Mouse (Mus musculus): ENCODE results near the gene Dgkg. TPM values are rescaled to one million over a fixed set of nuclear protein-coding genes. Genes with fewer than 3 reads are reported as not detected.

Dgkg gene
- total and polyA plus RNA-seq, 2 experiments from 2014 or later = 0.08 to 0.44 TPM

DNA sequence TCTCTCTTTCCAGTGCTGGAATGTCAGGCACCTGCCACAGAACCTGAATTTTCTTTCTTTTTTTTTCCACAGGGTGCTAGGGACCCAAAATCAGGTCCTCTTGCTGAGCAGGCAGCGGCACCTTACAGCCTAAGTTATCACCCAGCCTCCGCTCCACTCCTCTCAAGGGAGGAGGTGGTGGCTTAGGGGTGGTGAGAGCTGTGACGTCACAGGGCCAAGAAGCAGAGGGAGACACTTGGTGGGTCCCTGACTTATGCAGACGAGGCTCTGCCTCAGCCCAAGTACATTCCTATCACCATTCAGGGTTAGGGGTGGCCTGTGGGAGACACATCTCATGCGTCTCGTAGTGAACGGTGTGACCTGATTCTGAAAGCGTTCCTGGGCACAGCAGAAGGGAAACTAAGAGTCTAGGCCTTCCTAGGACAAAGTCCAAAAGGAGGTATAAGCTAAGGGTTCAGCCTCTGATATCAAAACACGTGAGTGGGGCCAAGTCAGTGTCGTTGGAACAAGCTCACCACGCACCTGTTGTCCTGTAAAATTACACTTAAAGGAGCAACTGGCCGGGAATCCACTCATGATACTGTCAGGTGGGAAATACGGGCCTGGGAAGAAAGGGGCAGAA, 35.6 kb downstream of the Dgkg start:
- Histone ChIP-seq H3K27ac (ENCODE audit: low read depth) (no peak overlapping the region), H3K36me3 (replicated peaks; ENCODE audit: control insufficient read depth, insufficient read depth, low read length) (no peaks in the 10 kb centered on the region), H3K4me2 (ENCODE audit: low read depth, low read length) (no peak overlapping the region), H3K9me3 (replicated peaks; ENCODE audit: control insufficient read depth, low read length) (no peaks in the 10 kb centered on the region), H3K4me3 (ENCODE audit: low read depth, low read length) (no peak overlapping the region), H3K4me1 (ENCODE audit: control insufficient read depth, insufficient read depth) (no peaks in the 10 kb centered on the region), H3K9ac (replicated peaks; ENCODE audit: low read depth, low read length) (no peak overlapping the region), H3K27me3 (ENCODE audit: control insufficient read depth, insufficient read depth, low read length) (no peaks in the 10 kb centered on the region)
- TF ChIP-seq CTCF (IDR thresholded peaks at IDR 0.05; ENCODE audit: low read depth) (no peak), EP300 (IDR thresholded peaks at IDR 0.05; ENCODE audit: low read depth) (no peak)
- WGBS = 69% methylated on average over 13 of the region's 13 CpGs
- DNase-seq (ENCODE audit: low spot score) (no peak), ATAC-seq (ENCODE audit: insufficient read depth, low read depth) (no peak)

DNA sequence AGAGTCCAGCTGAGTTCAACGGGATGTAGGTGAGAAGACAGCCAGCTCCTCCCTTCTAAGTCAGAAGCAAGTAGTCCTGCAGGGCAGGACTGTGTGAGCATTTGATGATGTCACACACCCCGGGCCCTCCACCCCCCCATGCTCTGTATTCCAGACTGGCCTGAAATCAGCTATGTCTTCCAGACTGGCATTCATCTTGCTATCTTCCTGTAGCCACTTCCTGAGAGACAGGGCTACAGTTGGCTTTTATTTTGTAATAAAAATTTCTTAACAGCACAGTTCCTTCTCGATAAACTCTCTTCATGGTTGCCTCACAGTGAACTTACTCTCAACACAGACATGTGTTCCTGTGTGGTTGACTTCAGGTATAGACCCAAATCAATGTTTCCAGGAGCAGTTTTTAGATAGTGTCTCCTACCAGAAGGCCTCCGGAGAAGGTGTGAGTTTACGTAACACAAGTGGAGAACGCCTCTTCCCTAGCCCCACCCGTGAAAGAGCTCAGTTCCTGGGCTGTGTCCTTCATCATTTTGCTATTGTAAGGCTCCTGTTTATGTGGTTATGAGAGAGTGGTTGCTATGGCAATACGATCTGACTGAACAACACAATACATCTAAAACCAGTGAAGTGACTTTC, 38.5 kb downstream of the Dgkg start:
- WGBS = 56% methylated on average over 8 of the region's 8 CpGs
- Histone ChIP-seq H3K27me3 (ENCODE audit: control insufficient read depth, insufficient read depth, low read length) (no peaks in the 10 kb centered on the region), H3K36me3 (replicated peaks; ENCODE audit: control insufficient read depth, insufficient read depth, low read length) (no peaks in the 10 kb centered on the region)

DNA sequence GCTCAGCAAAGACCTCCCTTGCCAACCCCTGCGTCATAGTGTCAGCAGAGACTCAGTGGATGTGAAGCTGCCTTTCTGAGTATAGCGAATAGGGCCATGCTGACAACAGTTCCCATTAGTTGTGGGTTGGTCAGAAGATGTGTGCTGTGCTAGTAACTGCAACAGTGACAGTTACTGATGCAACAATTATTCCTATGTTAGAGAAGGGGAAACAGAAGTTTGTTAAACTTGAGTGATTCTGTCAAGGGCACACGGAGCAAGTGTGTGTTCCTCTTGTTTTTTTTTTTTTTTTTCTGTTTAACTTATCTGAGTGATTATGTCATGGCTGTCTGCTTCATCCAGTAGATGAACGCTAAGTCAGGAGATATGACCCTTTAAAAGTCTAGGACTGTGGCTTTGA, 41.2 kb downstream of the Dgkg start:
- no peak for ATAC-seq (ENCODE audit: insufficient read depth, low read depth)
- no peaks in the 10 kb centered on the region for H3K9me3 ChIP-seq (replicated peaks; ENCODE audit: control insufficient read depth, low read length)
- no peaks in the 10 kb centered on the region for H3K27me3 ChIP-seq (ENCODE audit: control insufficient read depth, insufficient read depth, low read length)
- no peak overlapping the region for H3K9ac ChIP-seq (replicated peaks; ENCODE audit: low read depth, low read length)
- H3K27ac ChIP-seq (ENCODE audit: low read depth) = no peak overlapping the region
- H3K4me2 ChIP-seq (ENCODE audit: low read depth, low read length) = no peak overlapping the region
- H3K36me3 ChIP-seq (replicated peaks; ENCODE audit: control insufficient read depth, insufficient read depth, low read length) = no peaks in the 10 kb centered on the region
- no peaks in the 10 kb centered on the region for H3K4me1 ChIP-seq (ENCODE audit: control insufficient read depth, insufficient read depth)
- DNase-seq (ENCODE audit: low spot score) = no peak
- TF ChIP-seq EP300 (IDR thresholded peaks at IDR 0.05; ENCODE audit: low read depth) = no peak
- no peak overlapping the region for H3K4me3 ChIP-seq (ENCODE audit: low read depth, low read length)
- 58% methylated on average over 4 of the region's 4 CpGs for WGBS

More for the DNA sequence above, 38.5 kb downstream of the Dgkg start:
- TF ChIP-seq EP300 (IDR thresholded peaks at IDR 0.05; ENCODE audit: low read depth) (no peak), CTCF (IDR thresholded peaks at IDR 0.05; ENCODE audit: low read depth) (no peak)
- H3K27ac ChIP-seq (ENCODE audit: low read depth) = no peak overlapping the region
- no peak for ATAC-seq (ENCODE audit: insufficient read depth, low read depth)
- no peak overlapping the region for H3K4me3 ChIP-seq (ENCODE audit: low read depth, low read length)
- no peaks in the 10 kb centered on the region for H3K4me1 ChIP-seq (ENCODE audit: control insufficient read depth, insufficient read depth)
- no peak overlapping the region for H3K4me2 ChIP-seq (ENCODE audit: low read depth, low read length)
- no peak overlapping the region for H3K9ac ChIP-seq (replicated peaks; ENCODE audit: low read depth, low read length)
- DNase-seq (ENCODE audit: low spot score) = no peak
- no peaks in the 10 kb centered on the region for H3K9me3 ChIP-seq (replicated peaks; ENCODE audit: control insufficient read depth, low read length)

DNA sequence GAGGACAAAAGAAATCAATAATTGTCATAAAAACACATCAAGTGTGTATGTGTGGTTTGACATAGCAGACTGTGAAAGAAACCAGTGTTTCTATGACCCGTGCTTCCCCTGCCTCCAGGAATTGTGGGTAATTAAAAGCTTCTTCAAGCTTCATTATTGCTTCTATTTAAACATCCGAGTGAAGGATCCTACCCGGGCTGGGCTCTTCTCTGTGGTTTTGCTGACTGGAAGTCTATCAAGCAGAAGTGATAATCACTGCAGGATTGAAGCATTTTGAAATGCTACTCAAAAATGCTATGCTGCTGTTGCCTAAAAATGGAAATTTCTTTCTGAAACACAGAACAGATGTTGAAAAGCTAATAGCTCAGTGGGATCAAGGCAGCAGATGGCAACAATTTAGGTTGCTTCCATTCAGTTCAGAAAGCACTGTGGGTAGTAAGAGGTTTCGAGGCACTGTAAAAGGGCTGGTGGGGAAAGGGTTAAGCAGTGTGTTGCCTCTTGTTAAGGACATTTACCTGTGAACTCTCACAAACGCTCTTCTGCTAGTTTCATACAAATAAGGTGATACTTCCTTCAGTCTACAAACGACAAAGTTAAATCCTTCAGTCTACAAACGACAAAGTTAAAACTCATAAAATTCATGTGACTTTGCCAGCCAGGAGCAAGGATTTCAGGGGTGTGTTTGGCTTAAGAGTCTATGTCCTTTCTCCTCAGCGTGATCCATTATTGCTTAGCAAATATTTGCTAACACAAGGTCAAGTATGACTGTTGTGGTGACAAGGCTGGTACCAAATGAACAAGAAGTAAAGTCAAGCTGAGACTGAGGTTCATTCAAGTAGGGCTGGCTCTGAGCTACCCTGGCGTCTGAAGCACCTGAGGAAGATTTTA, 43.6 kb downstream of the Dgkg start:
- Histone ChIP-seq H3K9me3 (replicated peaks; ENCODE audit: control insufficient read depth, low read length) (no peaks in the 10 kb centered on the region), H3K9ac (replicated peaks; ENCODE audit: low read depth, low read length) (no peak overlapping the region), H3K4me1 (ENCODE audit: control insufficient read depth, insufficient read depth) (no peaks in the 10 kb centered on the region), H3K27ac (ENCODE audit: low read depth) (no peak overlapping the region), H3K36me3 (replicated peaks; ENCODE audit: control insufficient read depth, insufficient read depth, low read length) (no peaks in the 10 kb centered on the region), H3K4me3 (ENCODE audit: low read depth, low read length) (no peak overlapping the region), H3K4me2 (ENCODE audit: low read depth, low read length) (no peak overlapping the region), H3K27me3 (ENCODE audit: control insufficient read depth, insufficient read depth, low read length) (no peaks in the 10 kb centered on the region)
- DNase-seq (ENCODE audit: low spot score) = no peak
- WGBS = 64% methylated on average over 9 of the region's 9 CpGs
- no peak for ATAC-seq (ENCODE audit: insufficient read depth, low read depth)
- no peak for TF ChIP-seq EP300 (IDR thresholded peaks at IDR 0.05; ENCODE audit: low read depth)
- no peak for TF ChIP-seq CTCF (IDR thresholded peaks at IDR 0.05; ENCODE audit: low read depth)

DNA sequence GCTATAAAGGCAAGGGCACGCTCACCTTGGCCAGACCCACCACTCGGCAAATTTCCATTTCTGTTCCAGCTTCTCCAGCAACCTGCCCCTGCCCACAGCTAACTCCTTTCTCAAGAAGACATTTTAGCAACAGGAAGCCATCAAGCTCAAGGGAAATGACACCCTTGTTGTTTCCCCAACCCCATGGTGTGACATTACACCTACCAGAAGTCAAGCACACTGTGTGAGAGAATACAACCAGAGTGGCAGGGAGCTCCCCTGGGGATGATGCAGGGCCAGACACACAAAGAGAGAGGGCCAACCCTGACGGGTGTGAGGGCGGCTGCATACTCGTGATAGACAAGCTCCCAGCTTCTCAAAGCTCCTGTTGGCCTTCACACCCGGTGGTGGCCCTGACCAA, 49.0 kb downstream of the Dgkg start:
- Histone ChIP-seq H3K4me1 (ENCODE audit: control insufficient read depth, insufficient read depth) (no peaks in the 10 kb centered on the region), H3K9me3 (replicated peaks; ENCODE audit: control insufficient read depth, low read length) (no peaks in the 10 kb centered on the region), H3K27ac (ENCODE audit: low read depth) (no peak overlapping the region), H3K36me3 (replicated peaks; ENCODE audit: control insufficient read depth, insufficient read depth, low read length) (no peaks in the 10 kb centered on the region), H3K4me2 (ENCODE audit: low read depth, low read length) (no peak overlapping the region), H3K4me3 (ENCODE audit: low read depth, low read length) (no peak overlapping the region), H3K27me3 (ENCODE audit: control insufficient read depth, insufficient read depth, low read length) (no peaks in the 10 kb centered on the region), H3K9ac (replicated peaks; ENCODE audit: low read depth, low read length) (no peak overlapping the region)
- ATAC-seq (ENCODE audit: insufficient read depth, low read depth) (no peak), DNase-seq (ENCODE audit: low spot score) (no peak)
- WGBS = 29% methylated on average over 6 of the region's 6 CpGs
- TF ChIP-seq EP300 (IDR thresholded peaks at IDR 0.05; ENCODE audit: low read depth) = no peak

All from heart, postnatal 0 days (tissue).